Mouse (Mus musculus) gastrocnemius, postnatal 36 days (tissue): ENCODE data around the gene Areg. TPM values are rescaled to one million over a fixed set of nuclear protein-coding genes. Genes with fewer than 3 reads are reported as not detected.

Experiments
- DNase-seq, 2 experiments: peaks; one replicate each; pipeline ENCODE4 v3.0.0; 2022
- intact Hi-C: fragments of 180-260 bp; cut with DNase I; formaldehyde crosslinking; loops from one replicate; pipeline ENCODE4 v1.15.1; 2025
- total RNA-seq, 2 experiments: library from RNA; stranded (reverse); gene quantifications; 2 replicates each; pipeline ENCODE4 v1.2.3; 2021

Areg gene
- total RNA-seq, 2 experiments from 2014 or later: not detected

DNA sequence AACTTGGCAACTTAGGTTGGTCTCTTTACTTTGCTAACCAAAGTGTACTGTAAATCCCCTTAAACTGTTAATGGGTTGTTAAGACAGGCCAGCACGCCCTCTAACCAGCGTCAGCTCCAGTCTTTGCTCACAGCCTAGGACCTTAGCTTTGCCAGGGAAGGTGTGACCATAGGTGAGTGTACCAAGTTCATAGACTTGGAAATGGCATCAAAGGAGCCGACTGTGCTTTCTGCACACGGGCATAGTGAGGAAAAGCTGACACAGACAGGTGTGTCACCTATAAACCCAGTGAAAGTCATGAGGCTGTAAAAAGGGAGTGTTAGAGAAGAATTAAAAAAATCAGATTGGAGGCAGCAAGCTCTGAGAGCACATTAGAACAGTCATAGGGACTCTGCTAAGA lies 23.4 kb downstream of the Areg start:
- no peak for DNase-seq
- intact Hi-C loops: no loop called here

DNA sequence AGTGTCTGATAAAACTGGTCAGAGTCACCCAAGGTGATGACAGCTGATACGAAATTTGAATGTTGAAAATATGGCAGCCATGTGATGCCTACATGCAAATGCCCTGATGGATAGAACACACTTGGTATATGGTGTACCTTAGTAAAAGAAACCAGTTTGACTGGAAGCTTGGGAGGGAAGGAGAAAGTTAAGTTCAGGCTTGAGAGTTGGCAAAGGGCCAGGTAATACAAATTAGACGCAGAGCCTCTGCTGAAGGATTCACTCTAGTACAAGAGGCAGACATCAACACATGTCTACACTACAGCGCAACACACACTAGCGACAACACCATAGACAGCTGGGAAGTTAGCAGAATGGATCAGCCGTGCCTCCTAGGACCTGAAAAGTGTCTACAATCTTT lies 27.2 kb downstream of the Areg start:
- no peak for DNase-seq
- intact Hi-C loops: no loop called here

DNA sequence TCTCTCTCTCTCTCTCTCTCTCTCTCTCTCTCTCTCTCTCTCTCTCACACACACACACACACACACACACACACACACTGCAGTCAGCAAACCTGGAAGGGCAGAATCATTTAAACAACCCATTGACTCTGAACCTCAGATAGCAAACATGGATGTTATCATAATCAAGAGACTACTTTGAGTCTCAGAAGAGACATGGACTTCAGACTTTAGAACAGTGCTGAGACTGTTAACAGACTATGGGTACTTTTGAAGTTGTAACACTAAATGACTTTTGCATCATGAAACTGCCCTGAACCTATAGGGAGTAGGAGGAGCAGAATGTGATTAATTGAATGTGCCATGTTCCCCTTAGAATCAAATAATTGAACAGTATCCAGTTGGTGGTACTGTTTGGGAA lies 37.0 kb downstream of the Areg start:
- no peak for DNase-seq
- intact Hi-C loops: no loop called here

DNA sequence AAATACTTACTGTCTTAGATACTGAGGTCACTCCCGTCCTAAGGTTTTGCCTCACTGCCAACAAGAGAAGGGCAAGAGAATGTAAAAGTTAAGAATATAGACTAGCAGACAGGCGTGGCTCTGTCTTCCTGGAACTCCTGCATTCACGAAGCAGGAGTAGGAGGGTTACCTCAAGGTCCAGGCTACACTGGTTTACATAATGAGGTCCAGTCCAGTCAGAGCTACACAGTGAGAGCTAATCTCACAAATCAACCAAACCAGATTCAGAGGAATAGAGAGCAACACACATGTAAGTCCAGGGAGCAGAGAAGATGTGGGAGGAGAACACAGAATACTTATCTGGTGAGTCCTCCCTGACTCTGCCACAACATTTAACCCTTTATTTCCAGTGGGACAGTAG lies 55.2 kb downstream of the Areg start:
- no peak for DNase-seq
- intact Hi-C loops: no loop called here

Other genes starting within 250 kb of the Areg start
- gene Cxcl1, start 248.4 kb upstream of the Areg start, total RNA-seq: under 1 TPM in 1 of 2 experiments, not detected in 1; 0.36 TPM
- gene Cxcl2, start 235.7 kb upstream of the Areg start, total RNA-seq: not detected
- gene Mthfd2l, start 208.5 kb upstream of the Areg start, total RNA-seq: 1 to 10 TPM; 5.4 to 7.8 TPM
- gene Epgn, start 112.1 kb upstream of the Areg start, total RNA-seq: under 1 TPM; 0.47 to 0.61 TPM
- gene Ereg, start 65.0 kb upstream of the Areg start, total RNA-seq: not detected